Mouse (Mus musculus): ENCODE measurements around the gene Coro1b. TPM values are rescaled to one million over a fixed set of nuclear protein-coding genes. Genes with fewer than 3 reads are reported as not detected.

Coro1b gene
- total and polyA plus RNA-seq, 3 experiments, result 179 to 265 (median 194) TPM

DNA sequence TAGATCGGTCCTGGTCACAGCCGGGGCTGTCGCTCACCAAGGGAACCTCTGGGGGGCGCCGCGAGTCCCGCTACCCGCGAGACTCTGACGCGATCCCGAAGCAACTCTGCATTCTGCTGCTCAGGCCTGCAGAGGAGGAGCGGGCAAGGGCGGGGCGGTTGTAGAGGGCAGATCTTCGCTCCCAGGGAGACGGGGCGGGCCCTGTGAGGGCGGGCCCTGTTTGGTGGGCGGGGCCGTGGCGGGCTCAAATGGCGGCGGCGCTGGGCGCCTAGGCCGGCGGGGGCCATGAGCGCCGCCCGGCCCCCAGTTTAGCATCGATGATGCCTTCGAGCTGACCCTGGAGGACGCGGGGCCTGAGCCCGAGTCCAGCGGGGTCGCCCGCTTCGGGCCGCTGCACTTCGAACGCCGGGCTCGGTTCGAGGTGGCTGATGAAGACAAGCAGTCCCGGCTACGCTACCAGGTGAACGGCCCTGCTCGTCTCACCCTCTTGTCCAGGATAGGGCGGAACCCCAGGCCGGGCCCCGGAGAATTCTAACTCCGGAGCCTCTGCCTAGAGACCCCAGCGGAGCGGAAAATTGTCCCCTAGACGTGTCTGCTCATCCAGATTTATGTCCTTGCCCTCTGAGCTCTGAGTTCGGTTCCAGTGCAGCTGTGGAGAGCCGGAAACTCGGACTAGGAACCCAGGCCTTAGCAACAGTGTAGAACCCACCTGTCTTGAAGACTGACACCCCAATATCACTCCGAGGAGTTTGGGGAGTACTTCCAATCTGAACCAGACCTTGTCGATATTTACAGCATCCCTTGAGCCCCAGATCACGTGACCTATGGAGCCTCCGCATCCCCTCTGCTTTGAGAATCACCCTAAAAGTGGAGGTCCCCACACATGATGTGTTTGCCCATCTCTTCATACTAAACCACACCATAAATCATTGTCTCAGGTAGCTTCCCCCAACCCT lies 22.4 kb upstream of the Coro1b start, which contains the start of gene Aip (continued):
- TF ChIP-seq ZKSCAN1 (IDR thresholded peaks at IDR 0.05; ENCODE audit: borderline replicate concordance, low read depth, low read length) (no peak), NELFE (IDR thresholded peaks at IDR 0.05; ENCODE audit: low read depth, low read length) (peak; percentile 59; the same call in 1 of the 2 replicates), ETS1 (conservative IDR thresholded peaks at IDR 0.05; ENCODE audit: low read depth, low read length) (0 out of 2 replicates have a peak, but pooled peaks have one; percentile 24), UBTF (IDR thresholded peaks at IDR 0.05; ENCODE audit: low read depth, low read length) (no peak), CTCF (conservative IDR thresholded peaks at IDR 0.05 in 1 of 2, IDR thresholded peaks at IDR 0.05 in 1 of 2; ENCODE audit: low read depth in 2 of 2, low read length in 2 of 2) (peak in 1 of 2 experiments; percentile 87; a peak in 2 of 4 replicates), ZMIZ1 (IDR thresholded peaks at IDR 0.05; ENCODE audit: low read depth, low read length) (0 out of 2 replicates have a peak, but pooled peaks have one; percentile 80), NRF1 (IDR thresholded peaks at IDR 0.05; ENCODE audit: low read depth, low read length) (peak; percentile 58), IRF4 (IDR thresholded peaks at IDR 0.05; ENCODE audit: low read depth, low read length) (peak; percentile 78), SMC3 (IDR thresholded peaks at IDR 0.05; ENCODE audit: low read depth, low read length) (peak; percentile 74), E2F4 (IDR thresholded peaks at IDR 0.05; ENCODE audit: insufficient replicate concordance, low read depth, low read length) (no peak), USF1 (IDR thresholded peaks at IDR 0.05; ENCODE audit: low read depth, low read length) (peak; percentile 87), ZC3H11A (IDR thresholded peaks at IDR 0.05; ENCODE audit: low read depth, low read length) (no peak; the same call in 1 of the 2 replicates), MAZ (IDR thresholded peaks at IDR 0.05; ENCODE audit: low read depth, low read length) (peak; percentile 99), CHD2 (IDR thresholded peaks at IDR 0.05; ENCODE audit: low read length) (peak; percentile 98), MAX (IDR thresholded peaks at IDR 0.05; ENCODE audit: low read length) (0 out of 2 replicates have a peak, but pooled peaks have one; percentile 52), ZNF384 (IDR thresholded peaks at IDR 0.05; ENCODE audit: low read depth, low read length) (no peak), ELF1 (IDR thresholded peaks at IDR 0.05; ENCODE audit: low read depth, low read length) (peak; percentile 74; the same call in 1 of the 2 replicates), MEF2A (IDR thresholded peaks at IDR 0.05; ENCODE audit: borderline replicate concordance, low read depth, low read length) (peak; percentile 65; the same call in 1 of the 2 replicates), BHLHE40 (IDR thresholded peaks at IDR 0.05; ENCODE audit: low read depth, low read length) (peak; percentile 91), EP300 (IDR thresholded peaks at IDR 0.05; ENCODE audit: low read length) (no peak), KAT2A (IDR thresholded peaks at IDR 0.05; ENCODE audit: insufficient replicate concordance, low read length) (0 out of 2 replicates have a peak, but pooled peaks have one; percentile 56), JUN (IDR thresholded peaks at IDR 0.05; ENCODE audit: insufficient read depth, low read depth, low read length) (no peak)
